Mouse (Mus musculus): ENCODE results near the gene Olfr1415. TPM values are rescaled to one million over a fixed set of nuclear protein-coding genes. Genes with fewer than 3 reads are reported as not detected.

The Olfr1415 gene
- total and polyA plus RNA-seq, 3 experiments, result not detected

GRCm38 (mm10) chr1:92441453-92442063 is 54.3 kb downstream of the Olfr1415 start:
- dilution Hi-C loops (cut with MboI; ENCODE audit: extremely low pct_ligation_motif_present, extremely low pct_unique_long_range_greater_than_20kb, low sequenced_read_pairs) (no loop called here), in situ Hi-C loops (cut with MboI; ENCODE audit: low pct_ligation_motif_present, low pct_unique_long_range_greater_than_20kb, low sequenced_read_pairs) (no loop called here)
- Histone ChIP-seq H3K9ac (ENCODE audit: insufficient read depth, low read depth) (no peak overlapping the region), H3K36me3 (replicated peaks in 1 of 2; ENCODE audit: control insufficient read depth in 1 of 2, insufficient read depth in 1 of 2, low read length in 1 of 2) (peaks cover 51 to 83% of the 10 kb centered on the region in 2 experiments), H3K4me2 (ENCODE audit: insufficient read depth, low read depth, poor library complexity, severe bottlenecking) (no peak overlapping the region), H3K79me2 (replicated peaks; ENCODE audit: control insufficient read depth, extremely low read depth, insufficient read depth, poor library complexity, severe bottlenecking) (no peaks in the 10 kb centered on the region), H3K27me3 (replicated peaks) (no peaks in the 10 kb centered on the region), H3K27ac (ENCODE audit: insufficient read depth, low read depth) (no peak overlapping the region), H3K9me3 (replicated peaks; ENCODE audit: low read length) (no peaks in the 10 kb centered on the region), H3K4me1 (ENCODE audit: control insufficient read depth in 1 of 2, insufficient read depth in 2 of 2) (no peaks in the 10 kb centered on the region), H3K4me3 (replicated peaks in 1 of 3; ENCODE audit: low read depth in 2 of 3, low read length in 2 of 3, poor library complexity in 1 of 3) (no peak overlapping the region)
- no peak for TF ChIP-seq EP300 (IDR thresholded peaks at IDR 0.05; ENCODE audit: low read length)
- TF ChIP-seq JUND (conservative IDR thresholded peaks at IDR 0.05; ENCODE audit: low read depth, low read length), result no peak
- no peak for TF ChIP-seq POLR2AphosphoS2 (IDR thresholded peaks at IDR 0.05; ENCODE audit: low read depth, low read length)
- TF ChIP-seq NRF1 (IDR thresholded peaks at IDR 0.05; ENCODE audit: low read depth, low read length), result no peak
- no peak for TF ChIP-seq PAX5 (IDR thresholded peaks at IDR 0.05; ENCODE audit: low read length)
- TF ChIP-seq MAZ (IDR thresholded peaks at IDR 0.05; ENCODE audit: low read depth, low read length), result no peak
- no peak for TF ChIP-seq MXI1 (IDR thresholded peaks at IDR 0.05; ENCODE audit: low read depth, low read length)
- no peak for TF ChIP-seq HCFC1 (IDR thresholded peaks at IDR 0.05; ENCODE audit: low read depth, low read length)
- no peak for TF ChIP-seq ELF1 (IDR thresholded peaks at IDR 0.05; ENCODE audit: low read depth, low read length)
- no peak for TF ChIP-seq MEF2A (IDR thresholded peaks at IDR 0.05; ENCODE audit: borderline replicate concordance, low read depth, low read length)
- no peak for TF ChIP-seq RAD21 (IDR thresholded peaks at IDR 0.05; ENCODE audit: low read depth, low read length)
- no peak for TF ChIP-seq E2F4 (IDR thresholded peaks at IDR 0.05; ENCODE audit: insufficient replicate concordance, low read depth, low read length)
- no peak for TF ChIP-seq NELFE (IDR thresholded peaks at IDR 0.05; ENCODE audit: low read depth, low read length)
- no peak for TF ChIP-seq CHD1 (IDR thresholded peaks at IDR 0.05; ENCODE audit: low read depth, low read length)
- no peak for TF ChIP-seq RCOR1 (conservative IDR thresholded peaks at IDR 0.05; ENCODE audit: low read depth, low read length)
- TF ChIP-seq UBTF (IDR thresholded peaks at IDR 0.05; ENCODE audit: low read depth, low read length), result no peak
- TF ChIP-seq MAFK (IDR thresholded peaks at IDR 0.05; ENCODE audit: insufficient replicate concordance, low read length), result no peak
- TF ChIP-seq MYC (IDR thresholded peaks at IDR 0.05; ENCODE audit: low read depth, low read length), result no peak
- TF ChIP-seq JUN (IDR thresholded peaks at IDR 0.05; ENCODE audit: insufficient read depth, low read depth, low read length), result no peak
- no peak for TF ChIP-seq USF1 (IDR thresholded peaks at IDR 0.05; ENCODE audit: low read depth, low read length)
- no peak for DNase-seq (ENCODE audit: extremely low read depth)
